Mouse (Mus musculus) G1E (cell line): Measurements from ENCODE around the gene 1700012B09Rik. TPM values are rescaled to one million over a fixed set of nuclear protein-coding genes. Genes with fewer than 3 reads are reported as not detected.

Experiments
- ATAC-seq: 2 replicates; pipeline ENCODE4 v1.8.0; 2016; ENCODE audit warnings: mild to moderate bottlenecking; ENCODE audit not compliant: insufficient number of reproducible peaks, poor library complexity, low FRiP score, severe bottlenecking; ENCODE audit errors: extremely low read depth
- DNase-seq: peaks from one replicate; pipeline ENCODE4 v3.0.0; 2012; ENCODE audit warnings: low spot score
- H3K27me3 ChIP-seq: 2 replicates; pipeline ENCODE4 v1.6.1; 2012; ENCODE audit warnings: mild to moderate bottlenecking, low read length, inconsistent platforms; ENCODE audit not compliant: insufficient read depth
- H3K36me3 ChIP-seq: replicated peaks from 2 replicates; pipeline ENCODE3; 2012; ENCODE audit warnings: mild to moderate bottlenecking, inconsistent platforms
- H3K4me1 ChIP-seq: 2 replicates; pipeline ENCODE4 v1.6.1; 2012; ENCODE audit warnings: low read depth, low read length, inconsistent platforms, mixed read lengths; ENCODE audit not compliant: insufficient read depth
- H3K4me3 ChIP-seq: 2 replicates; pipeline ENCODE4 v1.5.1; 2012; ENCODE audit warnings: low read depth, mild to moderate bottlenecking, inconsistent platforms, low read length, moderate library complexity, mixed read lengths
- H3K9me3 ChIP-seq: replicated peaks from 2 replicates; pipeline ENCODE4 v1.6.1; 2012; ENCODE audit warnings: inconsistent platforms
- CTCF ChIP-seq: IDR thresholded peaks from 2 replicates; pipeline ENCODE4 v1.5.1; 2012; ENCODE audit warnings: low read depth, low read length, inconsistent platforms, mixed read lengths
- GATA1 ChIP-seq: IDR thresholded peaks from 2 replicates; pipeline ENCODE4 v1.6.1; 2012; ENCODE audit warnings: borderline replicate concordance, low read length, inconsistent platforms, mixed read lengths
- GATA2 ChIP-seq: IDR thresholded peaks from 2 replicates; pipeline ENCODE4 v1.6.1; 2012; ENCODE audit warnings: low read depth, low read length, inconsistent platforms, borderline replicate concordance
- POLR2AphosphoS5 ChIP-seq: IDR thresholded peaks from 2 replicates; pipeline ENCODE4 v1.6.1; 2012; ENCODE audit warnings: low read depth, low read length, inconsistent platforms; ENCODE audit not compliant: insufficient replicate concordance
- TAL1 ChIP-seq: conservative IDR thresholded peaks from 2 replicates; pipeline ENCODE4 v1.6.1; 2012; ENCODE audit warnings: low read depth, low read length, inconsistent platforms, mixed read lengths
- polyA plus RNA-seq: library from polyadenylated mRNA; stranded (reverse); fragments of >175 nt; gene quantifications from 2 replicates; pipeline ENCODE4 v1.2.3, GENCODE M21; 2012
- total RNA-seq, 2 experiments: library from RNA; stranded (forward) in 1 of 2; stranded (reverse) in 1 of 2; fragments of 200-1000 nt in 1 of 2; fragments of >200 nt in 1 of 2; fragmentation: Nextera tagmentation in 1 of 2; gene quantifications; 2 replicates each; pipeline ENCODE4 v1.2.3; 2014 to 2017

1700012B09Rik gene
- total and polyA plus RNA-seq, 3 experiments = not detected

DNA sequence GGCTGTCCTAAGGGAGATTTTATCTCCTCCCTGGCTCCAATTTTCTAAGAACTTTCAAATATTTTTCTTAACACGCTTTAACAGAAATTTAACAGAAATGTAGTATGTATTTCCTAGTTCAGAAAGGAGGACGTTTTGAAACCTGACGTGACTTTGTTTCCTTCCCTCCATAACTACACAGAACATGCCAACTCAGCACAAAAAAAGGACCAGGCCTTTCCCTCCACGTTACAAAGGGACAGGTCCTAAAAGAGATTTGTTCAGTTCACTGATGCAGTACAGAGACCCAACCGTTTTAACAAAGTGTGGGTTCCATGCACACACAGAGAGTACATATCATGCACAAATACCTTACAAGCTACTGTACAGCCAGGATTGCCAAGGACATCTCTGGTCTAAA, 49.2 kb downstream of the 1700012B09Rik start:
- TF ChIP-seq GATA2 = no peak
- TF ChIP-seq CTCF = no peak
- TF ChIP-seq TAL1 = no peak
- Histone ChIP-seq H3K4me1 (0 out of 2 replicates have a peak, but pooled peaks cover 2% of the 10 kb centered on the region), H3K9me3 (no peaks in the 10 kb centered on the region), H3K36me3 (peaks cover 26% of the 10 kb centered on the region), H3K4me3 (no peak overlapping the region), H3K27me3 (peaks cover 7% of the 10 kb centered on the region)
- DNase-seq = no peak
- ATAC-seq = no peak

DNA sequence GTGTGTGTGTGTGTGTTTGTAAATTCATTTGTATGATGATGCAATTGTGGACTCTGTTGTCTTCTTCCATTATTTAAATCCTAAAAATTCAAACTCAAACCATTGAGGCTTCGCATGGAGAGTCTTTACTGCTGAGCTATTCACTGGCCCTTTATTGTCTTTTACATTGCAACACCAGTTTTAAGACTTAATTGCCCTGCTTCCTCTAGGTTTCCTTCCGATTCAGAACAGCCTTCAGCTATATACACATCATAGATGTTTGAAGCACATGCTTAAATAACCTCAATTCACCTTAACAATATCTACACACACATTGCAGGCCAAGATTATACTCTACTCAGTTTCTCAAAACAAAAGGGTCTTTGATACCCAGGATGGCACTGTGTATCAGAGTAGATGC, 50.4 kb downstream of the 1700012B09Rik start:
- Histone ChIP-seq H3K9me3 (no peaks in the 10 kb centered on the region), H3K4me1 (0 out of 2 replicates have a peak, but pooled peaks cover 2% of the 10 kb centered on the region), H3K36me3 (peaks cover 19% of the 10 kb centered on the region), H3K4me3 (no peak overlapping the region), H3K27me3 (peaks cover 7% of the 10 kb centered on the region)
- TF ChIP-seq CTCF (no peak), GATA2 (no peak), POLR2AphosphoS5 (no peak), GATA1 (no peak), TAL1 (no peak)
- no peak for DNase-seq
- no peak for ATAC-seq

DNA sequence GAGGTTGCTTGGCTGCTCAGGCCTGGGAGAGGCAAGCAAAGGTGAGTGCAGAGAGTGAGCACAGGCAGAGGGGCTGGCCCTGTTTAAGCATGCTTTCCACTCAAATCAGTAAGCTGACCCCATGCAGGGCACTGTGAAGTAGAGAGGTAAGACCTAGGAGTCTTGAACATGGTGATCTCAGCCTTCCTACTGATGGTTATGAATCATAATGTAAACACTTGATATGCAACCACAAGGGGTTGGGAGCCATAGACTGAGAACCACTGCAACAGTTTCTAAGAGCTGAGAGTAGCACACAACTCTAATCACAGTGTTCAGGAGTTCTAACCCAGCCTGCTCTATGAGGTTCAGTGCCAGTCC, 52.5 kb downstream of the 1700012B09Rik start:
- Histone ChIP-seq H3K4me1 (0 out of 2 replicates have a peak, but pooled peaks cover 2% of the 10 kb centered on the region), H3K36me3 (peaks cover 21% of the 10 kb centered on the region), H3K9me3 (no peaks in the 10 kb centered on the region), H3K27me3 (peaks cover 7% of the 10 kb centered on the region), H3K4me3 (no peak overlapping the region)
- no peak for TF ChIP-seq POLR2AphosphoS5
- ATAC-seq = no peak
- no peak for DNase-seq

DNA sequence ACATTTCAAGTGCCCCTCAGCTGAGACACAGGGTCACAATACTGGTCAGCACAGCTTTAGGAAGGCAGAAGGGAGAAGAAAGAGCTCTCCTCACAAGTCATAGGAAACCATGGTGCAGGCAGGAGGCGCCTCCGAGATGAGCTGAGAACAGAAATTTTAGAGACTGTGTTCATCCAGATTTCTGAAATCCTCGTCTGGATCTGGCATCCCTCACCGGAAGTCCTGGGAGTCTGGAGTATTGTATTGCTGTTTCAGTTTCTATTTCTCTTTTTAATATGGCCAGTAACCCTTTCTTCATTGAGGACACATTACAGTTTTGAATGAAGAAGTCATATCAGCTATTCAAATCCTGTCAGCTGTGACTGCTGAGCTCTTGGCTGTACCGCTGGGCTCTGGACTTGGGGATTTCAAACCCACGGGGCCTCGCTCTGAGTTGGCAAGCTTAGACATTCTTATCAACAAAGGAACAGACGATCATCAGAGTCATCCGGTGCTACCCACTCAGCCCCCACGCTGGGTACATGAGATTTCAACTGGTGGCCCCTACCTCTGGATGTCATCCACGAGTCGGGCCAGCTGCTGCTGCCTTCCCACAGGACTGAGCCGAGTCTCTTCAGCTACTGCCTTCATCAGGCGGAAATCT, 53.0 kb downstream of the 1700012B09Rik start:
- no peak overlapping the region for H3K4me3 ChIP-seq
- no peak for TF ChIP-seq CTCF
- TF ChIP-seq POLR2AphosphoS5 = no peak
- no peak for TF ChIP-seq TAL1
- no peak for TF ChIP-seq GATA2
- no peak for TF ChIP-seq GATA1
- no peak for ATAC-seq
- H3K36me3 ChIP-seq = peaks cover 21% of the 10 kb centered on the region
- H3K4me1 ChIP-seq = 0 out of 2 replicates have a peak, but pooled peaks cover 2% of the 10 kb centered on the region
- H3K27me3 ChIP-seq = peaks cover 7% of the 10 kb centered on the region
- H3K9me3 ChIP-seq = no peaks in the 10 kb centered on the region
- no peak for DNase-seq

DNA sequence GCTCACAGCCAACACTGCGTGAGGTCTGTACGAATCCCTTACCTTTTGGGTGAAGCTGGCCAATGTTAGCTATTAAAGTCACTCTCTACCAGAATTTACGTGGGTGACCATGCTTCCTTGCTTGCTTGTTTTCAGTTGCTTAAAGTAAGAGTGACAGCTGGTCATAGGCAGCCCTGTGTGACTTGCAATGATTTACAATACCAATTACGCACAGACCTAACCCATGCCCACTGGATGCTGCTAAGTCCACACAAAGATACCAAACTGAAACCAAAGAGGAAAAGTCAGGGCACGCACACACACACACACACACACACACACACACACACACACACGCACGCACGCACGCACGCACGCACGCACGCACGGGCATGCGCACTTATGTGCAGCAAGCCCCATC, 55.6 kb downstream of the 1700012B09Rik start:
- H3K27me3 ChIP-seq = peaks cover 7% of the 10 kb centered on the region
- 0 out of 2 replicates have a peak, but pooled peaks cover 2% of the 10 kb centered on the region for H3K4me1 ChIP-seq
- H3K9me3 ChIP-seq = no peaks in the 10 kb centered on the region
- TF ChIP-seq CTCF (no peak), TAL1 (no peak), POLR2AphosphoS5 (no peak), GATA2 (no peak), GATA1 (no peak)
- ATAC-seq (no peak), DNase-seq (no peak)
- H3K36me3 ChIP-seq = peaks cover 22% of the 10 kb centered on the region
- H3K4me3 ChIP-seq = no peak overlapping the region

DNA sequence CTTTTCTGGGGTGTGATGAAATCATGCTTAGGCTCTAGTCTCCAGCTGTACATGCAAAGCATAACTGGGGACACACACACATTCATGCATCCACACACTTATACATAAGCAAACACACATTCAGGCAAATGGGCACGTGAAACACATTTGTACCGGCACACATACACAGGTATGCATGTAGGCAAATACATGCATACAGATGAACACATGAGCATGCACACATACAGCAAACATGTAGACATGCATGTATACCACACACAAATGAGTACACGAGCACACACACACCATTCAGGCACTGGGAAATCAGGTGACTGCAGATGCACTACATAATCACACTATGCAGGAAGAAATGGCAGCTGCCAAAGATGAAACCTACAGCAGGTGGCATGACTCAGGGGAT, 59.9 kb downstream of the 1700012B09Rik start:
- peaks cover 36% of the 10 kb centered on the region for H3K36me3 ChIP-seq
- no peaks in the 10 kb centered on the region for H3K9me3 ChIP-seq
- no peak overlapping the region for H3K4me3 ChIP-seq
- ATAC-seq (no peak), DNase-seq (no peak)
- H3K27me3 ChIP-seq = no peaks in the 10 kb centered on the region
- no peaks in the 10 kb centered on the region for H3K4me1 ChIP-seq
- TF ChIP-seq CTCF (no peak), GATA2 (no peak), TAL1 (no peak), POLR2AphosphoS5 (no peak), GATA1 (no peak)

Other genes with a start within 250 kb of the 1700012B09Rik start
- gene Amotl1, start 126.0 kb downstream of the 1700012B09Rik start, total RNA-seq (2014; fragmentation: Nextera tagmentation) = 2.3 and 2.6 TPM in 2 replicates
- 4.6 and 4.9 TPM in 2 replicates for gene Amotl1, start 126.0 kb downstream of the 1700012B09Rik start, total RNA-seq (2017)
- gene Amotl1, start 126.0 kb downstream of the 1700012B09Rik start, polyA plus RNA-seq = 2.6 and 3.1 TPM in 2 replicates
- not detected in 2 replicates for gene Piwil4, start 30.3 kb downstream of the 1700012B09Rik start, total RNA-seq (2014; fragmentation: Nextera tagmentation)
- 0.76 and 0.87 TPM in 2 replicates for gene Piwil4, start 30.3 kb downstream of the 1700012B09Rik start, total RNA-seq (2017)
- 0.01 and 0.02 TPM in 2 replicates for gene Piwil4, start 30.3 kb downstream of the 1700012B09Rik start, polyA plus RNA-seq
- not detected in 2 replicates for gene Fut4, start 18.6 kb downstream of the 1700012B09Rik start, total RNA-seq (2014; fragmentation: Nextera tagmentation)
- gene Fut4, start 18.6 kb downstream of the 1700012B09Rik start, total RNA-seq (2017) = under 0.01 and 0.05 TPM in 2 replicates
- gene Fut4, start 18.6 kb downstream of the 1700012B09Rik start, polyA plus RNA-seq = 0.02 TPM in 1 of 2 replicates, not detected in the other
- 44.7 and 77.1 TPM in 2 replicates for gene Mre11a, start 13.6 kb upstream of the 1700012B09Rik start, total RNA-seq (2014; fragmentation: Nextera tagmentation)
- 72.4 and 76.0 TPM in 2 replicates for gene Mre11a, start 13.6 kb upstream of the 1700012B09Rik start, total RNA-seq (2017)
- gene Mre11a, start 13.6 kb upstream of the 1700012B09Rik start, polyA plus RNA-seq = 10.9 and 11.5 TPM in 2 replicates
- 100 and 112 TPM in 2 replicates for gene Ankrd49, start 13.8 kb upstream of the 1700012B09Rik start, total RNA-seq (2014; fragmentation: Nextera tagmentation)
- gene Ankrd49, start 13.8 kb upstream of the 1700012B09Rik start, total RNA-seq (2017) = 63.3 and 75.5 TPM in 2 replicates
- 43.1 and 47.6 TPM in 2 replicates for gene Ankrd49, start 13.8 kb upstream of the 1700012B09Rik start, polyA plus RNA-seq
- not detected in 2 replicates for gene Gpr83, start 89.2 kb upstream of the 1700012B09Rik start, total RNA-seq (2014; fragmentation: Nextera tagmentation)
- 0.06 and 0.11 TPM in 2 replicates for gene Gpr83, start 89.2 kb upstream of the 1700012B09Rik start, total RNA-seq (2017)
- not detected in 2 replicates for gene Gpr83, start 89.2 kb upstream of the 1700012B09Rik start, polyA plus RNA-seq
- gene Izumo1r, start 132.9 kb upstream of the 1700012B09Rik start, total RNA-seq (2014; fragmentation: Nextera tagmentation) = not detected in 2 replicates
- 0.11 TPM in 1 of 2 replicates, not detected in the other for gene Izumo1r, start 132.9 kb upstream of the 1700012B09Rik start, total RNA-seq (2017)
- not detected in 2 replicates for gene Izumo1r, start 132.9 kb upstream of the 1700012B09Rik start, polyA plus RNA-seq